In the genomic region with DNA sequence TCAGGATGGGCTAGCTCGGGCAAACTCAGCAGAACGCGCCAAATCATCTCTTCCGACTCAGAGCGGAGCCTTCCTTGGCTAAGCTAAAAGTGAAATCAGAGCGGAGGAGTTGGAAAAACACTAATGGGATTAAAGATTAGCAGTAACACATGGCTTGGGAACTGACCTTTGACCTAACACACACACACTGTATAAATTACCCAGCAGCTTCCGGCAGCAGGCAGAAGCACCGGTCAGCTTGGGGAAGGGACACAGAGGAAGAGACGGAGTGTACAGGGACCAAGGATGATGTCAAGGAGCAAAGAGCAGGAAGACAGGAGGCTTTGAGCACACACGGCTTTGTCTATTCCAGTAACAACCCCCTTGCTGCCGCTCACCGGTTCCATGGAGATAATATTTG, we compare ENCODE assay signal across 16 mouse cellular contexts. TPM values are rescaled to one million over a fixed set of nuclear protein-coding genes. Genes with fewer than 3 reads are reported as not detected.
DNase-seq lines count a peak whose midpoint lies in the region; ATAC-seq and TF ChIP-seq lines count a peak whose summit lies in the region.
"Had no signal": no experiment of that assay in that cellular context is flagged by ENCODE, and none has a peak within 500 bp of the region (broad histone marks: within the 10 kb centered on the region; RNA-seq: fewer than 3 reads in every experiment).

A gene (plus strand): TSS at position 208 of the 400 bp plus-strand sequence.

- no peak within 1 kb of the TSS for H3K4me3 ChIP-seq in hindbrain, embryonic 13.5 days
- H3K4me3 ChIP-seq in hindbrain, embryonic 12.5 days = no peak within 1 kb of the TSS
- H3K4me3 ChIP-seq in liver, embryonic 14.5 days (ENCODE audit: insufficient read depth in 1 of 2, low read depth in 2 of 2, low read length in 2 of 2) = peak within 1 kb of the TSS; percentile 16 to 32; a peak in 3 of 4 replicates
- H3K4me3 ChIP-seq: forebrain, embryonic 10.5 days; gastrocnemius, adult 2 months; myocyte had no signal

- TF ChIP-seq CTCF in liver, embryonic 14.5 days (IDR thresholded peaks at IDR 0.05; ENCODE audit: low read depth) = no peak

- peak; percentile 34 for DNase-seq in adipocyte (ENCODE audit: low spot score)
- peak; percentile 63 to 80 for DNase-seq in kidney, adult 8-10 months
- DNase-seq in liver, embryonic 14.5 days (ENCODE audit: low read depth in 3 of 3, low spot score in 3 of 3) = no peak
- no peak for DNase-seq in cerebellum, postnatal 10 days
- DNase-seq in heart, adult 18-20 months = no peak
- no peak for DNase-seq in layer of hippocampus, adult 9-10 months (ENCODE audit: low spot score)
- DNase-seq: cerebellum, postnatal 36 days; gastrocnemius, adult 2 months; right cerebral cortex, postnatal 25 days had no signal

- peaks cover 15% of the 10 kb centered on the region for H3K4me1 ChIP-seq in hindbrain, embryonic 13.5 days (replicated peaks)
- H3K4me1 ChIP-seq in hindbrain, embryonic 12.5 days = peaks cover 10% of the 10 kb centered on the region; the same call in 1 of the 2 replicates
- peaks cover under 1 to 4% of the 10 kb centered on the region in 2 experiments; a peak in 3 of 4 replicates for H3K4me1 ChIP-seq in liver, embryonic 14.5 days (replicated peaks; ENCODE audit: control insufficient read depth in 2 of 2, insufficient read depth in 2 of 2, low read length in 1 of 2)

- H3K9me3 ChIP-seq in hindbrain, embryonic 13.5 days = 0 out of 2 replicates have a peak, but pooled peaks cover 9% of the 10 kb centered on the region
- no peaks in the 10 kb centered on the region for H3K9me3 ChIP-seq in hindbrain, embryonic 12.5 days (replicated peaks)
- H3K9me3 ChIP-seq in liver, embryonic 14.5 days (ENCODE audit: control insufficient read depth, low read length) = no peaks in the 10 kb centered on the region

- 72% methylated on average over 12 of the region's 12 CpGs for WGBS in hindbrain, embryonic 13.5 days
- WGBS in hindbrain, embryonic 12.5 days = 70% methylated on average over 12 of the region's 12 CpGs
- WGBS in liver, embryonic 14.5 days (ENCODE audit: insufficient replicate concordance) = 63% methylated on average over 12 of the region's 12 CpGs

- no peaks in the 10 kb centered on the region for H3K27me3 ChIP-seq in hindbrain, embryonic 13.5 days
- H3K27me3 ChIP-seq in hindbrain, embryonic 12.5 days = no peaks in the 10 kb centered on the region
- no peaks in the 10 kb centered on the region for H3K27me3 ChIP-seq in liver, embryonic 14.5 days (ENCODE audit: control insufficient read depth, insufficient read depth, low read length)

- 0 out of 2 replicates have a peak within 1 kb of the TSS, but pooled peaks have one; percentile 19 for H3K9ac ChIP-seq in hindbrain, embryonic 13.5 days
- H3K9ac ChIP-seq in hindbrain, embryonic 12.5 days = no peak within 1 kb of the TSS
- no peak within 1 kb of the TSS for H3K9ac ChIP-seq in liver, embryonic 14.5 days (replicated peaks)

- ATAC-seq in hindbrain, embryonic 13.5 days (ENCODE audit: low FRiP score) = no peak
- no peak for ATAC-seq in hindbrain, embryonic 12.5 days (ENCODE audit: low FRiP score)
- no peak for ATAC-seq in liver, embryonic 14.5 days (ENCODE audit: insufficient read depth)

- no peaks in the 10 kb centered on the region for H3K36me3 ChIP-seq in hindbrain, embryonic 13.5 days
- no peaks in the 10 kb centered on the region for H3K36me3 ChIP-seq in hindbrain, embryonic 12.5 days
- H3K36me3 ChIP-seq in liver, embryonic 14.5 days (replicated peaks; ENCODE audit: control insufficient read depth, insufficient read depth, low read depth) = no peaks in the 10 kb centered on the region
- H3K36me3 ChIP-seq: forebrain, embryonic 10.5 days; G1E had no signal

- no peak for TF ChIP-seq EP300 in liver, embryonic 14.5 days (IDR thresholded peaks at IDR 0.05; ENCODE audit: low read depth)

- H3K27ac ChIP-seq in hindbrain, embryonic 13.5 days = no peak within 1 kb of the TSS
- H3K27ac ChIP-seq in hindbrain, embryonic 12.5 days = no peak within 1 kb of the TSS
- no peak within 1 kb of the TSS for H3K27ac ChIP-seq in liver, embryonic 14.5 days
- H3K27ac ChIP-seq: forebrain, embryonic 10.5 days; gastrocnemius, adult 2 months had no signal

- H3K4me2 ChIP-seq in hindbrain, embryonic 13.5 days = no peak within 1 kb of the TSS
- no peak within 1 kb of the TSS for H3K4me2 ChIP-seq in hindbrain, embryonic 12.5 days (replicated peaks)
- H3K4me2 ChIP-seq in liver, embryonic 14.5 days (ENCODE audit: low read depth) = peak within 1 kb of the TSS; percentile 36

RNA-seq across cellular contexts. Expression of the gene that starts here (rescaled TPM):
- polyA plus RNA-seq in hindbrain, embryonic 13.5 days (2015; fragmentation: Nextera tagmentation; extraction: Ambion mirVana) = 0.21 and 0.27 TPM in 2 replicates
- 0.17 and 0.33 TPM in 2 replicates for polyA plus RNA-seq in hindbrain, embryonic 12.5 days (2016; fragmentation: Nextera tagmentation; extraction: Ambion mirVana)
- polyA plus RNA-seq in liver, embryonic 14.5 days (2012; rRNA removed) = 4.3 and 5.2 TPM in 2 replicates
- 3.2 and 4.3 TPM in 2 replicates for polyA plus RNA-seq in liver, embryonic 14.5 days (2014; fragmentation: Nextera tagmentation; extraction: Ambion mirVana)
- under 1 TPM in 1 of 2 experiments, not detected in 1; 0.15 TPM for total RNA-seq in heart, adult 18-20 months (2021)
- total RNA-seq: G1E; gastrocnemius, adult 2 months had no signal
- polyA plus RNA-seq: G1E; heart, embryonic 14.5 days; limb, embryonic 11.5 days had no signal

Comparison
In these comparisons a context has a peak if more than half of its experiments do, and no peak if none do; other contexts are left out.
1. H3K4me3 ChIP-seq: peak in liver, embryonic 14.5 days (2 of 2); none in hindbrain, embryonic 13.5 days (single experiment) and hindbrain, embryonic 12.5 days (single experiment).
2. DNase-seq: peak in adipocyte (single experiment) and kidney, adult 8-10 months (2 of 2); none in liver, embryonic 14.5 days (0 of 3), cerebellum, postnatal 10 days (0 of 2), heart, adult 18-20 months (0 of 2) and layer of hippocampus, adult 9-10 months (single experiment).